Mouse (Mus musculus) CH12.LX (cell line): ENCODE results near the gene Gbx2.

Experiments
- CHD2 ChIP-seq: IDR thresholded peaks from 2 replicates; pipeline ENCODE4 v1.6.1; 2011; ENCODE audit warnings: low read length, improper control_type of control experiment
- CTCF ChIP-seq, 2 experiments: IDR thresholded peaks in 1 of 2; conservative IDR thresholded peaks in 1 of 2; 2 replicates each; pipeline ENCODE4 v1.5.1; 2011 to 2012; ENCODE audit warnings: low read depth in 2 of 2, low read length in 2 of 2, improper control_type of control experiment in 1 of 2, inconsistent platforms in 1 of 2, mild to moderate bottlenecking in 1 of 2, moderate library complexity in 1 of 2
- GABPA ChIP-seq: IDR thresholded peaks from 2 replicates; pipeline ENCODE4 v1.6.1; 2012; ENCODE audit warnings: low read depth, low read length, improper control_type of control experiment, inconsistent platforms; ENCODE audit not compliant: insufficient replicate concordance
- POLR2A ChIP-seq: IDR thresholded peaks from 2 replicates; pipeline ENCODE4 v1.6.1; 2011; ENCODE audit warnings: low read depth, mild to moderate bottlenecking, improper control_type of control experiment, low read length
- ZKSCAN1 ChIP-seq: IDR thresholded peaks from 2 replicates; pipeline ENCODE4 v1.6.1; 2012; ENCODE audit warnings: low read depth, inconsistent platforms, low read length, improper control_type of control experiment, borderline replicate concordance

- TF ChIP-seq POLR2A (no peak), ZKSCAN1 (no peak), GABPA (no peak), CHD2 (no peak), CTCF (conservative IDR thresholded peaks at IDR 0.05 in 1 of 2, IDR thresholded peaks at IDR 0.05 in 1 of 2; ENCODE audit: low read depth in 2 of 2, low read length in 2 of 2) (no peak)
Measured at GRCm38 (mm10) chr1:89912392-89912791, 18.6 kb downstream of the Gbx2 start.
